Mouse (Mus musculus) kidney, postnatal 4 days (tissue): Measurements from ENCODE around the gene Cd180.

Experiments
- DNase-seq, 2 experiments: peaks; one replicate each; pipeline ENCODE4 v3.0.0; 2021; ENCODE audit warnings: mixed read lengths in 2 of 2

The Cd180 gene

DNA sequence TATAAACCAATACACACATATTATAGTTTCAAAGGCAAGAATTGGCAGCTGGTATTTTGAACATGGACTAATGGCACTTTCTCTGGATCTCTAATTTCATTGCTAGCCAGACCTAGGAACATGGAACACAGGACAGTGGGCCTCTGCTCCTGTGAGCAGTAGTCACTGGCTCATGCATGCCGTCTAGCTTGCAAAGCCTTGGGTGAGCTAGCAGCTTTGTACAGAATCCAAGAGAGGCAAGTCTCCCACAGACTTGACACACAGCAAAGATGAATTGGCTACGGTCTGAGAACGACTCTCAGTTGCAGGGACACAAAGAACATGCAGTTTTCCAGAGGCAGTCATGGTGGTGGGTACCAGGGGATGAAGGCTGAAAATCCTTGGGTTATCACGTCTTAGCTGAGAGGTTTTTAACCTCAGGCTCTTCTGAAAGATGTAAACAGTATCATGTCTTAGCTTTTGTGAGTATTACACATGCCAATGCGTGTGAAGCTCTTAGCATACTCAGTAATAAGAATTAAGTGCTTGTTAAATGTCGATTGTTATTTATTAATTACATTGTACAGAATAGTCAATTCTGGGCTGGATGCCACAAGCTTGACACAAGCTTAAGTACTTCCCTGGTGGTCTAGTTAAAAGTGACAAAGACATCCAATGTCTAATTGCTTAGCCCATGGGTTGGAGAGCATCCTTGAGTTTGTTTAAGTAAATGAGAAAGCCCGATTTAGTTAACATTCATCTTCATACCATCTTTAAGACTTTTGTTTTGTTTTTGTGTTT, 90.4 kb downstream of the Cd180 start:
- DNase-seq: no peak

DNA sequence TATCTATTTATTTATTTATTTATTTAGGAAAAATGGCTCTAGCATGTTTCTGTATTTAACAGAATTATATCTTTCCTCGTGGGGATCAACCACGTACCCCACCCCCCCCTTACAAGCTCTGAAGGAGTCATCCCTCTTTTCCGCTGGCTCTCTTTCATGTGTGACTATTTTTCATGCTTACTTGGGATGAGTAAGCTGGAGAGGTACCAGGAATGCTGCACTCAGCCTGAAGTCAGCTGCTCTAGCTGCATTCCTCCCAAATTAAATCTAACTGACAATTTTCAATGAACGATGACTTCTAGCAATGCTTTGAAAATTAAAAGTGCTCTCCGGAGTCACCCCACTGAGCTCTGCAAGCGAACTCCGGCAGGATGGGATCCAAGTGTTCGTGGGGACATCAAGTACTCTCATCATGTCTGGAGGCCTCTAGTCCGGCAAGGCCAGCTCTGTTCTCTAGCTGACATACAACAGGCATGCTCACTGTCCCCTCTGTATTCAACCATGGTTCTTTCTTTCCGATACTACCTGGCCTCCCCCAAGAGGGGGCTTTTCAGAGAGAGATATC, 93.4 kb downstream of the Cd180 start:
- peak in 1 of 2 experiments; percentile 34 for DNase-seq
